Mouse (Mus musculus): ENCODE results near the gene Tmem206. TPM values are rescaled to one million over a fixed set of nuclear protein-coding genes. Genes with fewer than 3 reads are reported as not detected.

Tmem206 gene
- polyA plus RNA-seq, 1 experiment from 2014 or later = 22.8 TPM

GRCm38 (mm10) chr1:191339876-191340275, 14.2 kb downstream of the Tmem206 start:
- no peak overlapping the region for H3K4me3 ChIP-seq (ENCODE audit: low read length)
- H3K27me3 ChIP-seq (ENCODE audit: control insufficient read depth, insufficient read depth, low read depth, low read length) = no peaks in the 10 kb centered on the region
- no peak overlapping the region for H3K27ac ChIP-seq (ENCODE audit: low read length)
- no peaks in the 10 kb centered on the region for H3K9me3 ChIP-seq (ENCODE audit: control insufficient read depth, low read length)
- H3K4me1 ChIP-seq (replicated peaks; ENCODE audit: control insufficient read depth, insufficient read depth, low read length) = no peaks in the 10 kb centered on the region
- no peak overlapping the region for H3K4me2 ChIP-seq (ENCODE audit: low read depth, low read length)
- H3K36me3 ChIP-seq (ENCODE audit: control insufficient read depth, insufficient read depth, low read length) = peaks cover 25% of the 10 kb centered on the region
- ATAC-seq (ENCODE audit: low read depth) = no peak
- no peak overlapping the region for H3K9ac ChIP-seq (ENCODE audit: low read length)
- 75% methylated on average over 2 of the region's 2 CpGs for WGBS

DNA sequence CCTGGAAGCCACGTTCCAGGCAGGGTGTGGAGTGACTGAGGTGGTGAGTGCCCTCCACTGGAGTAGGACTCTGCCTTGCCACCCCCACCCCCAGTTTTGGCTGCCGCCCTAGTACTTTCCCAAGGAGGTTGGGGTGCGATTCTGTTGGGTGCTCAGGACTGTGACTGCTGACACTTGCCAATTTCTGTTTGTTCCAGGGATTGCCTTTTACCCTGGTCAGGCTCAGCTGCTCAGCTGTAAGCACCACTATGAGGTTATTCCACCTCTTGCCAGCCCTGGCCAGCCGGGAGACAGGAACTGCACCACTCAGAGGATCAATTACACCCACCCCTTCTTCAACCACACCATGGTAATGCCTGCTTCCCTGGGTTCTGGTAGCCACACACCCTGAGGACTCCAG, 14.8 kb downstream of the Tmem206 start:
- 82% methylated on average over 4 of the region's 4 CpGs for WGBS

DNA sequence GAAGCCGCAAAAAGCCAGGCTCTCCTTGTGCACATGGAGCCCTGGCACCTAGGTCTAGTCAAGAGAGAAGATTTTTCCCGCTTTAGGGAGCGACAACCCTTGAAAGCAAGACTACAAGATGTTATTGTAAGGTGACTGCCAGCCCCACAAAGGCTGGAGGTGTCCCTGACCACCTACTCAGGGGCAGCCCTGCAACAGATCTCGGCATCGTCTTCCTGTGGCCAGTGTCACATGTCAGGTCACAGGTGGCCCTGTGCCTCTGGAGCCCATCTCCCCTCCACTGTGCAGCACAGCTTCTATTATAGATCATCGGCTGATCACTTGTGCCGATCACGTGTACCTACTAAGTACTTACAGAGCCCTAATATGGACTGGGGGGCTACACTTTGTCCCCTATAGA, 21.9 kb downstream of the Tmem206 start:
- Histone ChIP-seq H3K4me1 (replicated peaks; ENCODE audit: control insufficient read depth, insufficient read depth, low read length) (peaks cover 17% of the 10 kb centered on the region), H3K36me3 (ENCODE audit: control insufficient read depth, insufficient read depth, low read length) (peaks cover 18% of the 10 kb centered on the region; the same call in 1 of the 2 replicates), H3K4me3 (ENCODE audit: low read length) (no peak overlapping the region), H3K4me2 (ENCODE audit: low read depth, low read length) (no peak overlapping the region), H3K27ac (ENCODE audit: low read length) (no peak overlapping the region), H3K9ac (ENCODE audit: low read length) (no peak overlapping the region), H3K9me3 (ENCODE audit: control insufficient read depth, low read length) (no peaks in the 10 kb centered on the region), H3K27me3 (ENCODE audit: control insufficient read depth, insufficient read depth, low read depth, low read length) (no peaks in the 10 kb centered on the region)
- ATAC-seq (ENCODE audit: low read depth) = no peak
- WGBS = 92% methylated on average over 8 of the region's 8 CpGs

More for the DNA sequence above, 14.8 kb downstream of the Tmem206 start:
- Histone ChIP-seq H3K4me2 (ENCODE audit: low read depth, low read length) (no peak overlapping the region), H3K4me1 (replicated peaks; ENCODE audit: control insufficient read depth, insufficient read depth, low read length) (no peaks in the 10 kb centered on the region), H3K9ac (ENCODE audit: low read length) (no peak overlapping the region), H3K27ac (ENCODE audit: low read length) (no peak overlapping the region), H3K4me3 (ENCODE audit: low read length) (no peak overlapping the region), H3K36me3 (ENCODE audit: control insufficient read depth, insufficient read depth, low read length) (peaks cover 28% of the 10 kb centered on the region), H3K27me3 (ENCODE audit: control insufficient read depth, insufficient read depth, low read depth, low read length) (no peaks in the 10 kb centered on the region), H3K9me3 (ENCODE audit: control insufficient read depth, low read length) (no peaks in the 10 kb centered on the region)
- ATAC-seq (ENCODE audit: low read depth) = no peak

- H3K9me3 ChIP-seq (ENCODE audit: control insufficient read depth, low read length) = no peaks in the 10 kb centered on the region
- no peak overlapping the region for H3K4me2 ChIP-seq (ENCODE audit: low read depth, low read length)
- no peak overlapping the region for H3K4me3 ChIP-seq (ENCODE audit: low read length)
- no peaks in the 10 kb centered on the region for H3K27me3 ChIP-seq (ENCODE audit: control insufficient read depth, insufficient read depth, low read depth, low read length)
- H3K27ac ChIP-seq (ENCODE audit: low read length) = peak overlapping the region; percentile 20; the same call in 1 of the 2 replicates
- H3K9ac ChIP-seq (ENCODE audit: low read length) = no peak overlapping the region
- H3K36me3 ChIP-seq (ENCODE audit: control insufficient read depth, insufficient read depth, low read length) = peaks cover 21% of the 10 kb centered on the region; the same call in 1 of the 2 replicates
- ATAC-seq (ENCODE audit: low read depth) = peak; percentile 35
- WGBS = 20% methylated on average over 2 of the region's 2 CpGs
- H3K4me1 ChIP-seq (replicated peaks; ENCODE audit: control insufficient read depth, insufficient read depth, low read length) = peaks cover 17% of the 10 kb centered on the region
Measured at GRCm38 (mm10) chr1:191348592-191348991, 22.9 kb downstream of the Tmem206 start.

DNA sequence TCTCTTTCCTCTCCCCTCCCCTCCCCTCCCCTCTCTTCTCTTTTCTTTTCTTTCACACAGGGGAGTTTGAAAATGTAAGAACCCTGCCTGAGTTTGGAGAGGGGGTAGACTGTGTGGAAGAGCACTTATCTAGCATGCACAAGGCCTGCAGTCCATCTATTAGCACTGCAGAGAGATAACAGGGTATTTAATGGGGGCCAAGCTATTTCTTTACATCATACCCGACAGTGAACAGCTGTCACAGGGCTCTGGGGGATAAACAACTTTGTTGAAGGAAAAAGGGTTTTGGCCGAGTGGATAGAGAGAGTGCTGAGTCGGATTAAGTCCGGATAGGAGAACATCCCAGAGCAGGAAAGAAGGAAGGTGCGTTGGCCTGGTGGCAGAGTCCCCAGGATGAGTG, 23.3 kb downstream of the Tmem206 start:
- 13% methylated on average over 5 of the region's 5 CpGs for WGBS
- H3K9ac ChIP-seq (ENCODE audit: low read length) = no peak overlapping the region
- H3K4me1 ChIP-seq (replicated peaks; ENCODE audit: control insufficient read depth, insufficient read depth, low read length) = peaks cover 17% of the 10 kb centered on the region
- peak overlapping the region; percentile 63 for H3K27ac ChIP-seq (ENCODE audit: low read length)
- H3K27me3 ChIP-seq (ENCODE audit: control insufficient read depth, insufficient read depth, low read depth, low read length) = no peaks in the 10 kb centered on the region
- H3K36me3 ChIP-seq (ENCODE audit: control insufficient read depth, insufficient read depth, low read length) = peaks cover 20% of the 10 kb centered on the region; the same call in 1 of the 2 replicates
- no peak overlapping the region for H3K4me2 ChIP-seq (ENCODE audit: low read depth, low read length)
- ATAC-seq (ENCODE audit: low read depth) = peak; percentile 93
- no peaks in the 10 kb centered on the region for H3K9me3 ChIP-seq (ENCODE audit: control insufficient read depth, low read length)
- H3K4me3 ChIP-seq (ENCODE audit: low read length) = no peak overlapping the region

- peak; percentile 62 for ATAC-seq (ENCODE audit: low read depth)
- 54% methylated on average over 23 of the region's 23 CpGs for WGBS
- Histone ChIP-seq H3K4me2 (ENCODE audit: low read depth, low read length) (no peak overlapping the region), H3K27ac (ENCODE audit: low read length) (peak overlapping the region; percentile 63), H3K9me3 (ENCODE audit: control insufficient read depth, low read length) (no peaks in the 10 kb centered on the region), H3K4me1 (replicated peaks; ENCODE audit: control insufficient read depth, insufficient read depth, low read length) (peaks cover 17% of the 10 kb centered on the region), H3K9ac (ENCODE audit: low read length) (peak overlapping the region; percentile 36; the same call in 1 of the 2 replicates), H3K4me3 (ENCODE audit: low read length) (no peak overlapping the region), H3K36me3 (ENCODE audit: control insufficient read depth, insufficient read depth, low read length) (peaks cover 23% of the 10 kb centered on the region), H3K27me3 (ENCODE audit: control insufficient read depth, insufficient read depth, low read depth, low read length) (no peaks in the 10 kb centered on the region)
Measured at GRCm38 (mm10) chr1:191349486-191350037, 23.9 kb downstream of the Tmem206 start.

DNA sequence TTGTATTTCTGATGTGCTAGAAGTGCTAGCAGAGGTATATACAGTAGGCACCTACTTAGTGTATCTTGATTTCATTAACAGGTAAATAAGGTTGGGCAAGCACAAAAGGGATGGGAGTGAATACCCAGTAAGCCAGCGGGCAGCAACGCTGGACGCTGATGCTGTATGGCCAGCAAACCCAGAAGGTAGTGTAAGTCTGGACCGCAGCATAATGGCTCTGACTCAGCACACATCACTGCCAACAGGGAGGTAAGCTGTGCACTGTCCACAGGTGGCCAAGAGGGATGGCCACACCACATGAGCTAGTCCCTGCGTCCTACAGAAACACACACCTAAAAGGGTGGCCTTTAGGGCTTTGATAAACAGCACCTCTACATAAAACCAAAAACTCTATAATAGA, 24.6 kb downstream of the Tmem206 start:
- Histone ChIP-seq H3K4me2 (ENCODE audit: low read depth, low read length) (no peak overlapping the region), H3K9ac (ENCODE audit: low read length) (no peak overlapping the region), H3K27ac (ENCODE audit: low read length) (no peak overlapping the region), H3K36me3 (ENCODE audit: control insufficient read depth, insufficient read depth, low read length) (peaks cover 25% of the 10 kb centered on the region), H3K4me1 (replicated peaks; ENCODE audit: control insufficient read depth, insufficient read depth, low read length) (peaks cover 17% of the 10 kb centered on the region), H3K27me3 (ENCODE audit: control insufficient read depth, insufficient read depth, low read depth, low read length) (no peaks in the 10 kb centered on the region), H3K9me3 (ENCODE audit: control insufficient read depth, low read length) (no peaks in the 10 kb centered on the region), H3K4me3 (ENCODE audit: low read length) (no peak overlapping the region)
- no peak for ATAC-seq (ENCODE audit: low read depth)
- WGBS = 94% methylated on average over 5 of the region's 5 CpGs

- Histone ChIP-seq H3K4me3 (ENCODE audit: low read length) (no peak overlapping the region), H3K9ac (ENCODE audit: low read length) (no peak overlapping the region), H3K27me3 (ENCODE audit: control insufficient read depth, insufficient read depth, low read depth, low read length) (no peaks in the 10 kb centered on the region), H3K27ac (ENCODE audit: low read length) (no peak overlapping the region), H3K9me3 (ENCODE audit: control insufficient read depth, low read length) (no peaks in the 10 kb centered on the region), H3K36me3 (ENCODE audit: control insufficient read depth, insufficient read depth, low read length) (peaks cover 34% of the 10 kb centered on the region), H3K4me2 (ENCODE audit: low read depth, low read length) (no peak overlapping the region), H3K4me1 (replicated peaks; ENCODE audit: control insufficient read depth, insufficient read depth, low read length) (peaks cover 17% of the 10 kb centered on the region)
- no peak for ATAC-seq (ENCODE audit: low read depth)
- WGBS = 59% methylated on average over 14 of the region's 14 CpGs
Measured at GRCm38 (mm10) chr1:191352786-191353488, 27.2 kb downstream of the Tmem206 start.

- Histone ChIP-seq H3K27me3 (ENCODE audit: control insufficient read depth, insufficient read depth, low read depth, low read length) (no peaks in the 10 kb centered on the region), H3K27ac (ENCODE audit: low read length) (no peak overlapping the region), H3K9ac (ENCODE audit: low read length) (no peak overlapping the region), H3K4me2 (ENCODE audit: low read depth, low read length) (no peak overlapping the region), H3K9me3 (ENCODE audit: control insufficient read depth, low read length) (no peaks in the 10 kb centered on the region), H3K4me1 (replicated peaks; ENCODE audit: control insufficient read depth, insufficient read depth, low read length) (peaks cover 12% of the 10 kb centered on the region), H3K36me3 (ENCODE audit: control insufficient read depth, insufficient read depth, low read length) (peaks cover 39% of the 10 kb centered on the region), H3K4me3 (ENCODE audit: low read length) (no peak overlapping the region)
- ATAC-seq (ENCODE audit: low read depth) = no peak
- WGBS = 89% methylated on average over 4 of the region's 4 CpGs
Measured at GRCm38 (mm10) chr1:191353836-191354235, 28.1 kb downstream of the Tmem206 start.
